Mouse (Mus musculus): ENCODE data around the gene Il12rb2. TPM values are rescaled to one million over a fixed set of nuclear protein-coding genes. Genes with fewer than 3 reads are reported as not detected.

Gene Il12rb2
- total and polyA plus RNA-seq, 2 experiments from 2014 or later: 0.61 TPM; not detected in 1

- Histone ChIP-seq H3K4me3 (ENCODE audit: low read depth, low read length) (no peak overlapping the region), H3K9ac (replicated peaks; ENCODE audit: low read depth, low read length) (no peak overlapping the region), H3K9me3 (replicated peaks; ENCODE audit: control insufficient read depth, low read length) (no peaks in the 10 kb centered on the region), H3K36me3 (replicated peaks; ENCODE audit: control insufficient read depth, insufficient read depth, low read length) (no peaks in the 10 kb centered on the region), H3K4me2 (ENCODE audit: low read depth, low read length) (no peak overlapping the region), H3K27ac (ENCODE audit: low read depth) (no peak overlapping the region), H3K4me1 (ENCODE audit: control insufficient read depth, insufficient read depth) (no peaks in the 10 kb centered on the region), H3K27me3 (ENCODE audit: control insufficient read depth, insufficient read depth, low read length) (no peaks in the 10 kb centered on the region)
- no peak for TF ChIP-seq CTCF (IDR thresholded peaks at IDR 0.05; ENCODE audit: low read depth)
- no peak for TF ChIP-seq EP300 (IDR thresholded peaks at IDR 0.05; ENCODE audit: low read depth)
- ATAC-seq (ENCODE audit: insufficient read depth, low read depth) (no peak), DNase-seq (ENCODE audit: low spot score) (no peak)
- 65% methylated on average over 5 of the region's 5 CpGs for WGBS
These were observed 23.6 kb upstream of the Il12rb2 start for GRCm38 (mm10) chr6:67399551-67399950.

- Histone ChIP-seq H3K9ac (replicated peaks; ENCODE audit: low read depth, low read length) (no peak overlapping the region), H3K36me3 (replicated peaks; ENCODE audit: control insufficient read depth, insufficient read depth, low read length) (no peaks in the 10 kb centered on the region), H3K9me3 (replicated peaks; ENCODE audit: control insufficient read depth, low read length) (no peaks in the 10 kb centered on the region), H3K27ac (ENCODE audit: low read depth) (no peak overlapping the region), H3K27me3 (ENCODE audit: control insufficient read depth, insufficient read depth, low read length) (no peaks in the 10 kb centered on the region), H3K4me2 (ENCODE audit: low read depth, low read length) (no peak overlapping the region), H3K4me3 (ENCODE audit: low read depth, low read length) (no peak overlapping the region), H3K4me1 (ENCODE audit: control insufficient read depth, insufficient read depth) (no peaks in the 10 kb centered on the region)
- DNase-seq (ENCODE audit: low spot score) (no peak), ATAC-seq (ENCODE audit: insufficient read depth, low read depth) (no peak)
- 77% methylated on average over 4 of the region's 4 CpGs for WGBS
- TF ChIP-seq EP300 (IDR thresholded peaks at IDR 0.05; ENCODE audit: low read depth): no peak
These were observed 10.2 kb downstream of the Il12rb2 start for GRCm38 (mm10) chr6:67365785-67366184.

GRCm38 (mm10) chr6:67348065-67348464 is 27.9 kb downstream of the Il12rb2 start:
- WGBS: 60% methylated on average over 6 of the region's 6 CpGs
- ATAC-seq (ENCODE audit: insufficient read depth, low read depth) (no peak), DNase-seq (ENCODE audit: low spot score) (no peak)

GRCm38 (mm10) chr6:67339494-67339893 is 36.5 kb downstream of the Il12rb2 start:
- no peak overlapping the region for H3K4me2 ChIP-seq (ENCODE audit: low read depth, low read length)
- H3K9me3 ChIP-seq (replicated peaks; ENCODE audit: control insufficient read depth, low read length): no peaks in the 10 kb centered on the region
- H3K9ac ChIP-seq (replicated peaks; ENCODE audit: low read depth, low read length): no peak overlapping the region
- TF ChIP-seq CTCF (IDR thresholded peaks at IDR 0.05; ENCODE audit: low read depth) (no peak), EP300 (IDR thresholded peaks at IDR 0.05; ENCODE audit: low read depth) (no peak)
- H3K27ac ChIP-seq (ENCODE audit: low read depth): no peak overlapping the region
- DNase-seq (ENCODE audit: low spot score): no peak
- no peaks in the 10 kb centered on the region for H3K27me3 ChIP-seq (ENCODE audit: control insufficient read depth, insufficient read depth, low read length)
- H3K4me3 ChIP-seq (ENCODE audit: low read depth, low read length): no peak overlapping the region
- no peak for ATAC-seq (ENCODE audit: insufficient read depth, low read depth)
- H3K4me1 ChIP-seq (ENCODE audit: control insufficient read depth, insufficient read depth): no peaks in the 10 kb centered on the region
- H3K36me3 ChIP-seq (replicated peaks; ENCODE audit: control insufficient read depth, insufficient read depth, low read length): no peaks in the 10 kb centered on the region

More at GRCm38 (mm10) chr6:67348065-67348464, 27.9 kb downstream of the Il12rb2 start:
- no peak overlapping the region for H3K4me2 ChIP-seq (ENCODE audit: low read depth, low read length)
- no peaks in the 10 kb centered on the region for H3K27me3 ChIP-seq (ENCODE audit: control insufficient read depth, insufficient read depth, low read length)
- H3K4me3 ChIP-seq (ENCODE audit: low read depth, low read length): no peak overlapping the region
- TF ChIP-seq CTCF (IDR thresholded peaks at IDR 0.05; ENCODE audit: low read depth) (no peak), EP300 (IDR thresholded peaks at IDR 0.05; ENCODE audit: low read depth) (no peak)
- H3K4me1 ChIP-seq (ENCODE audit: control insufficient read depth, insufficient read depth): no peaks in the 10 kb centered on the region
- no peaks in the 10 kb centered on the region for H3K9me3 ChIP-seq (replicated peaks; ENCODE audit: control insufficient read depth, low read length)
- H3K9ac ChIP-seq (replicated peaks; ENCODE audit: low read depth, low read length): no peak overlapping the region
- no peaks in the 10 kb centered on the region for H3K36me3 ChIP-seq (replicated peaks; ENCODE audit: control insufficient read depth, insufficient read depth, low read length)
- H3K27ac ChIP-seq (ENCODE audit: low read depth): no peak overlapping the region

- DNase-seq (ENCODE audit: low spot score) (no peak), ATAC-seq (ENCODE audit: insufficient read depth, low read depth) (no peak)
- no peak overlapping the region for H3K4me3 ChIP-seq (ENCODE audit: low read depth, low read length)
- no peak overlapping the region for H3K4me2 ChIP-seq (ENCODE audit: low read depth, low read length)
- H3K4me1 ChIP-seq (ENCODE audit: control insufficient read depth, insufficient read depth): no peaks in the 10 kb centered on the region
- H3K9ac ChIP-seq (replicated peaks; ENCODE audit: low read depth, low read length): no peak overlapping the region
- H3K27me3 ChIP-seq (ENCODE audit: control insufficient read depth, insufficient read depth, low read length): no peaks in the 10 kb centered on the region
- H3K27ac ChIP-seq (ENCODE audit: low read depth): no peak overlapping the region
- no peaks in the 10 kb centered on the region for H3K36me3 ChIP-seq (replicated peaks; ENCODE audit: control insufficient read depth, insufficient read depth, low read length)
- no peaks in the 10 kb centered on the region for H3K9me3 ChIP-seq (replicated peaks; ENCODE audit: control insufficient read depth, low read length)
- TF ChIP-seq EP300 (IDR thresholded peaks at IDR 0.05; ENCODE audit: low read depth) (no peak), CTCF (IDR thresholded peaks at IDR 0.05; ENCODE audit: low read depth) (no peak)
These were observed 38.0 kb downstream of the Il12rb2 start for GRCm38 (mm10) chr6:67337943-67338342.

GRCm38 (mm10) chr6:67323788-67324187 is 52.2 kb downstream of the Il12rb2 start:
- H3K27me3 ChIP-seq (ENCODE audit: control insufficient read depth, insufficient read depth, low read length): no peaks in the 10 kb centered on the region
- no peak overlapping the region for H3K4me2 ChIP-seq (ENCODE audit: low read depth, low read length)
- TF ChIP-seq EP300 (IDR thresholded peaks at IDR 0.05; ENCODE audit: low read depth): no peak
- TF ChIP-seq CTCF (IDR thresholded peaks at IDR 0.05; ENCODE audit: low read depth): no peak
- H3K9me3 ChIP-seq (replicated peaks; ENCODE audit: control insufficient read depth, low read length): no peaks in the 10 kb centered on the region
- H3K4me3 ChIP-seq (ENCODE audit: low read depth, low read length): no peak overlapping the region
- ATAC-seq (ENCODE audit: insufficient read depth, low read depth) (no peak), DNase-seq (ENCODE audit: low spot score) (no peak)
- no peaks in the 10 kb centered on the region for H3K36me3 ChIP-seq (replicated peaks; ENCODE audit: control insufficient read depth, insufficient read depth, low read length)
- H3K27ac ChIP-seq (ENCODE audit: low read depth): no peak overlapping the region
- no peaks in the 10 kb centered on the region for H3K4me1 ChIP-seq (ENCODE audit: control insufficient read depth, insufficient read depth)
- no peak overlapping the region for H3K9ac ChIP-seq (replicated peaks; ENCODE audit: low read depth, low read length)
- 76% methylated on average over 3 of the region's 3 CpGs for WGBS
